Mouse (Mus musculus) forebrain, postnatal 0 days (tissue): ENCODE measurements around the gene Mybph. TPM values are rescaled to one million over a fixed set of nuclear protein-coding genes. Genes with fewer than 3 reads are reported as not detected.

ENCODE experiments used
- ATAC-seq: fragments of 200-750 bp; cut with Nextera tagmentation; 2 replicates; pipeline ENCODE4 v1.8.0; 2017; ENCODE audit warnings: mild to moderate bottlenecking, moderate library complexity
- DNase-seq: peaks from one replicate; pipeline ENCODE4 v3.0.0-alpha.2; 2015
- H3K27ac ChIP-seq: fragments of 300-500 bp; sonication (generic); 2 replicates; pipeline ENCODE4 v1.5.1; 2014; ENCODE audit warnings: low read depth, mild to moderate bottlenecking, antibody characterized with exemption, low read length, moderate library complexity, mixed read lengths
- H3K27me3 ChIP-seq: fragments of 300-500 bp; sonication (generic); 2 replicates; pipeline ENCODE4 v1.6.1; 2014; ENCODE audit warnings: mild to moderate bottlenecking, low read length, mixed read lengths; ENCODE audit not compliant: insufficient read depth
- H3K36me3 ChIP-seq: fragments of 300-500 bp; sonication (generic); 2 replicates; pipeline ENCODE4 v1.6.1; 2014; ENCODE audit warnings: mild to moderate bottlenecking, moderate library complexity; ENCODE audit not compliant: insufficient read depth
- H3K4me1 ChIP-seq: fragments of 300-500 bp; sonication (generic); 2 replicates; pipeline ENCODE4 v1.6.1; 2014; ENCODE audit warnings: antibody characterized with exemption; ENCODE audit not compliant: insufficient read depth
- H3K4me2 ChIP-seq: fragments of 300-500 bp; sonication (generic); 2 replicates; pipeline ENCODE4 v1.6.1; 2014; ENCODE audit warnings: low read depth, mild to moderate bottlenecking, moderate library complexity
- H3K4me3 ChIP-seq: fragments of 300-500 bp; sonication (generic); 2 replicates; pipeline ENCODE4 v1.5.1; 2014; ENCODE audit warnings: low read depth, low read length, mixed read lengths
- H3K9ac ChIP-seq: fragments of 300-500 bp; sonication (generic); 2 replicates; pipeline ENCODE4 v1.6.1; 2014; ENCODE audit warnings: mild to moderate bottlenecking
- H3K9me3 ChIP-seq: fragments of 300-500 bp; sonication (generic); 2 replicates; pipeline ENCODE4 v1.6.1; 2016; ENCODE audit warnings: low read length
- CTCF ChIP-seq: sonication (generic); IDR thresholded peaks from 2 replicates; pipeline ENCODE4 v1.5.1; 2016; ENCODE audit warnings: antibody characterized with exemption, control low read depth, low read depth
- WGBS: fragments of 180-500 bp; shearing (Covaris S2); extraction: QIAGEN DNeasy Blood & Tissue Kit; methylation state at CpG from one replicate; pipeline ENCODE4 v1.1.7; 2014; 5-methylcytosine and 5-hydroxymethylcytosine counted together
- polyA plus RNA-seq: library from polyadenylated mRNA; unstranded; fragments of >200 nt; fragmentation: Nextera tagmentation; extraction: Ambion mirVana; gene quantifications from 2 replicates; pipeline ENCODE4 v1.2.1, GENCODE M21; 2015
- total RNA-seq: library from RNA; depleted of rRNA; stranded (reverse); fragments of >200 nt; gene quantifications from 2 replicates; pipeline ENCODE4 v1.2.3, GENCODE M21; 2014

The Mybph gene
- total and polyA plus RNA-seq, 2 experiments from 2014 or later = 0.10 to 0.12 TPM

DNA sequence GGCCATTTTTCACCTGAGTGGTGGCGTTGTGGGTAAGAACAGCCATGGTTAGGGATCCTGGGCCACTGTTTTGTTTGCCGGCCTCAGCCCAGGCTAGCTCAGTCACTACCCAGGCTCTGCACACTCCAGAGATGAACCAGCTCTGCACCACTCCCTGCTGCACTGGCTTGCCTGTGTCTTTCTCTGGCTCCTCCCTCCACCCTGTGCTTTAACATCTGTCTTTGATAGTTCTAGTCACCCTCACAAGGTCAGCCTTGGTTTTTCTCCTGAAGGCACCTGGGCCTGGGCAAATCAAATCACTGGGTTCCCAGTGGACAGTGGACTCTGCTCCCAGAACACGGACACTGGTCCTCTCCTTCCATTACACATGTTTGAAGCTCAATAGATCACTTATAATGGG lies 39.1 kb upstream of the Mybph start:
- no peaks in the 10 kb centered on the region for H3K36me3 ChIP-seq
- H3K27me3 ChIP-seq = no peaks in the 10 kb centered on the region
- 94% methylated on average over 3 of the region's 3 CpGs for WGBS
- no peak overlapping the region for H3K4me2 ChIP-seq
- 0 out of 2 replicates have a peak, but pooled peaks cover 3% of the 10 kb centered on the region for H3K9me3 ChIP-seq
- no peak for TF ChIP-seq CTCF
- ATAC-seq (no peak), DNase-seq (no peak)
- H3K27ac ChIP-seq = no peak overlapping the region
- H3K4me3 ChIP-seq = no peak overlapping the region
- no peak overlapping the region for H3K9ac ChIP-seq
- no peaks in the 10 kb centered on the region for H3K4me1 ChIP-seq

- peak; percentile 37 for TF ChIP-seq CTCF
- H3K27me3 ChIP-seq = no peaks in the 10 kb centered on the region
- no peak overlapping the region for H3K4me2 ChIP-seq
- H3K4me1 ChIP-seq = no peaks in the 10 kb centered on the region
- no peak overlapping the region for H3K9ac ChIP-seq
- 0 out of 2 replicates have a peak, but pooled peaks cover 3% of the 10 kb centered on the region for H3K9me3 ChIP-seq
- 55% methylated on average over 3 of the region's 3 CpGs for WGBS
- H3K27ac ChIP-seq = no peak overlapping the region
- DNase-seq (no peak), ATAC-seq (no peak)
- H3K4me3 ChIP-seq = no peak overlapping the region
- H3K36me3 ChIP-seq = no peaks in the 10 kb centered on the region
These were observed 38.6 kb upstream of the Mybph start for GRCm38 (mm10) chr1:134154655-134155054.

DNA sequence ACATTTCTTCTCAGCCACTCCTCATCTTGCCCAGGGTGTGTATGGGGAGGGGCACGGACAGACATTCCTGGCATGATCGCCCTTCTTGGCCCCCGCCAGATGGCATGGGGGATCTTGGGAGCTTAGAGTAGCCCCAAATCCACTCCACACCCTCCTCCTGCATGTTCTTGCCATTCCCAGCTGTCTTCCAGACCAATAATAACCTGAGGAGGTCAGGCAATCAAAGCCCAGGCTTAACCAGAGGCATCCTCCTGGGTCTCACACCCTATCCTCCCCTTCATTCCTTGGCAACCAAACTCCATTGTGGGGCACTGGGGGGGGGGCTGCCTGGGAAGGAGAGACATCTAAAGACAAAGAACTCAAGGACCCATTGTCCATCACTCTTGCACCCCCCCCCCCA lies 32.8 kb upstream of the Mybph start:
- H3K9ac ChIP-seq = no peak overlapping the region
- H3K9me3 ChIP-seq = no peaks in the 10 kb centered on the region
- ATAC-seq = no peak
- 98% methylated on average over 3 of the region's 3 CpGs for WGBS
- H3K4me3 ChIP-seq = no peak overlapping the region
- no peak overlapping the region for H3K27ac ChIP-seq
- no peaks in the 10 kb centered on the region for H3K4me1 ChIP-seq
- H3K27me3 ChIP-seq = no peaks in the 10 kb centered on the region
- H3K36me3 ChIP-seq = no peaks in the 10 kb centered on the region
- DNase-seq = no peak
- no peak overlapping the region for H3K4me2 ChIP-seq
- TF ChIP-seq CTCF = no peak

GRCm38 (mm10) chr1:134161399-134161798 lies 31.8 kb upstream of the Mybph start:
- no peaks in the 10 kb centered on the region for H3K36me3 ChIP-seq
- H3K4me2 ChIP-seq = no peak overlapping the region
- no peak overlapping the region for H3K4me3 ChIP-seq
- no peaks in the 10 kb centered on the region for H3K4me1 ChIP-seq
- H3K27ac ChIP-seq = no peak overlapping the region
- 77% methylated on average over 6 of the region's 6 CpGs for WGBS
- no peak for TF ChIP-seq CTCF
- ATAC-seq = no peak
- H3K9me3 ChIP-seq = no peaks in the 10 kb centered on the region
- DNase-seq = no peak
- H3K9ac ChIP-seq = no peak overlapping the region
- H3K27me3 ChIP-seq = no peaks in the 10 kb centered on the region

DNA sequence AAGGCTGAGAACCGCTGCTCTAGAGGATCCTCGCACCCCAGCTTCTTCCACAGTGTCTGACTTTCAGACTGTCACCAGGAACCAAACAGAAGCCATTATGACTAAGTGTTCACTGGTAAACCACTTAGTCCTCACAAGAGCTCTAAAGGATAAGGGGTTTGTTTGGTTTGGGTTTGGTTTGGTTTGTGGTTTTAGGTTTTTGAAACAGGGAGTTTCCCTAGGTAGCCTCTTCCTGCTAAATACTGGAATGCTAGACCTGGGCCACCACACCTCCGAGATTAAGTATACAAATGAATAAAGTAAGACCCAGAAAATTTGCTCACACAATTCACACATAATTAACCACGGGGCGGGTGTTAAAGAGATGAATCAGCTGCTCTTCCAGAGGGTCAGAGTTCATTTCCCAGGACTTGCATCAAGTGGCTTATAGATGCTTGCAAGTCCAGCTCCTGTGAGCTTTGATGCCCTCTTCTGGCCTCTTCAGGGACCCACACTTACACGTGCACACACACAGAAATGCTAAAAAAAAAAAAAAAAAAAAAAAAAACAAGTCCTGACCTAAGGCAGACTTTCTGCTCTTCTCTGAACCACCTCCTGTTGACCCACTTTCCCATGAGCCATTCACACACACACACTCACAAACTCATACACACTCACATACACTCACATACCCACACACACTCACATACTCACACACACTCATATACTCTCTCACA lies 30.6 kb upstream of the Mybph start:
- DNase-seq = no peak
- 88% methylated on average over 6 of the region's 6 CpGs for WGBS
- Histone ChIP-seq H3K9ac (no peak overlapping the region), H3K9me3 (no peaks in the 10 kb centered on the region), H3K4me2 (no peak overlapping the region), H3K27ac (no peak overlapping the region), H3K27me3 (no peaks in the 10 kb centered on the region), H3K4me3 (no peak overlapping the region), H3K36me3 (no peaks in the 10 kb centered on the region), H3K4me1 (no peaks in the 10 kb centered on the region)
- TF ChIP-seq CTCF = no peak
- no peak for ATAC-seq

DNA sequence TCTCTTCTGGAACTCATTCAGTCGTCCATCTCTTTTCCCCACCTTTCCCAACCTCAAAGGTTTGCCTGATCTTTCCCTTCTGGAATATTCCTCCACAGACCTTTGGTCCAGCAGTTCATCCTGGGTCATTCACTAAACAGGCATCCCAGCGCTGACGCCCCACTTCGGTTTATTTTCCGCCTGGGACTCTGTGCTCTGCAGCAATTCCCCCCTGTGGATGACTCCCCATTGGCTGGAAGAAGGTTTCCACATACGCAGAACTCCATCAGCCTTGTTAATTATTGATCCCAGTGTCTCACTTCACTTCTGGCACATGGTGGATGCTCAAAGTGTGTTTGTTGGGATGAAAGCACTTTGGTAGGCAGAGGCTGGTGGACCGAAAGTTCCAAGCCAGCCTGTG lies 29.8 kb upstream of the Mybph start:
- no peak for ATAC-seq
- 87% methylated on average over 7 of the region's 7 CpGs for WGBS
- no peak overlapping the region for H3K4me2 ChIP-seq

GRCm38 (mm10) chr1:134164454-134164853 lies 28.8 kb upstream of the Mybph start:
- H3K4me3 ChIP-seq = no peak overlapping the region
- DNase-seq (no peak), ATAC-seq (no peak)
- H3K27me3 ChIP-seq = no peaks in the 10 kb centered on the region
- no peak overlapping the region for H3K4me2 ChIP-seq
- no peak for TF ChIP-seq CTCF
- no peaks in the 10 kb centered on the region for H3K4me1 ChIP-seq
- no peak overlapping the region for H3K9ac ChIP-seq
- no peak overlapping the region for H3K27ac ChIP-seq
- H3K36me3 ChIP-seq = no peaks in the 10 kb centered on the region
- H3K9me3 ChIP-seq = no peaks in the 10 kb centered on the region
- WGBS = 62% methylated on average over 4 of the region's 4 CpGs

More for the DNA sequence above, 29.8 kb upstream of the Mybph start:
- no peak overlapping the region for H3K27ac ChIP-seq
- no peaks in the 10 kb centered on the region for H3K27me3 ChIP-seq
- no peaks in the 10 kb centered on the region for H3K9me3 ChIP-seq
- no peak overlapping the region for H3K4me3 ChIP-seq
- no peaks in the 10 kb centered on the region for H3K36me3 ChIP-seq
- no peak for TF ChIP-seq CTCF
- no peak overlapping the region for H3K9ac ChIP-seq
- H3K4me1 ChIP-seq = no peaks in the 10 kb centered on the region
- no peak for DNase-seq
